Mouse (Mus musculus) cerebellum, adult 2 months (tissue): ENCODE results near the gene Sertad4.

Source experiments
- CTCF ChIP-seq: fragments of 200-500 bp; IDR thresholded peaks from 2 replicates; pipeline ENCODE4 v1.5.1; 2011; ENCODE audit warnings: low read depth, mild to moderate bottlenecking, control low read depth, low read length, moderate library complexity, borderline replicate concordance; ENCODE audit not compliant: insufficient read depth
- POLR2A ChIP-seq: fragments of 200-500 bp; IDR thresholded peaks from 2 replicates; pipeline ENCODE4 v1.6.1; 2011; ENCODE audit warnings: low read length, control low read depth, borderline replicate concordance; ENCODE audit not compliant: insufficient read depth

DNA sequence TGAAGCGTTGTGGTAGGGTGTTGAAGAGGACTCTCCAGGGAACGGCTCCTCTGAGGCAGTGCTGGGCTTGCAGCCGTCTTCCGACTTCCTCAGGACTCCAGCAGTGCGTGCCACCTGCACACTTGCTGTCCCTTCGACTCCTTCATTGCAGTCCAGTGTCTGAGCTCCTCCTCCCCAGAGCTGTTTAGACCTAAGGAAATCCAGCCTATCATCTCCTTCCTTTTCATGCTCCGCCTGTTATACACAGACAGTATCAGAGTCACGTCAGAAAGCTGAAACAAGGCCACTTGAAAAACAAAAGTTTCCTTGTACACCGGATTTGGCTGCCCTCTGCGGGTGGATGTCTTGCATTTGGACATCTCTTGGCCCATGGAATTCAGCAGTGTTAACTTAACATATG lies 41.7 kb upstream of the Sertad4 start:
- no peak for TF ChIP-seq CTCF
- no peak for TF ChIP-seq POLR2A
